Mouse (Mus musculus) lung, adult 18-20 months (tissue): Measurements from ENCODE around the gene Rtca.

Experiments used
- DNase-seq, 2 experiments: peaks; one replicate each; pipeline ENCODE4 v3.0.0; 2022; ENCODE audit warnings: mixed read lengths in 2 of 2

Rtca gene

DNA sequence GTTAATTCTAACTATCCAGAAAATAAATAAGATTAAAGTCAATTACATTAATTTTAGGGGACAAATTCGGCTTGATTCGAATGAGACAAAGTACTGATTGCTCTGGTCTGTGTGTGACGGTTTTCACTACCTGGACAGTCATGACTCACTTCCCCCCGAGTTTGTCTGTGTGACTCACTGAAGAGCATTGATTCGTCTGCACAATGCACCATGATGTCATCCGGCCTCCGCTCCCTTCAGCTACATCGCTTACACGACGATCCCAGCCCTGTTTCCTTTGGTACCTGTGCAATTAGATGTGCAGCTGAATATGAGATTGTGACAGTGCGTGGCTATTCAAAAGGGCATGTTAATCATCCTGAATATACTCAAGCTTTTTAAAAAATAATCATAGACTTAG lies 33.4 kb downstream of the Rtca start:
- no peak for DNase-seq

GRCm38 (mm10) chr3:116465709-116466108 lies 42.3 kb downstream of the Rtca start:
- DNase-seq = no peak

DNA sequence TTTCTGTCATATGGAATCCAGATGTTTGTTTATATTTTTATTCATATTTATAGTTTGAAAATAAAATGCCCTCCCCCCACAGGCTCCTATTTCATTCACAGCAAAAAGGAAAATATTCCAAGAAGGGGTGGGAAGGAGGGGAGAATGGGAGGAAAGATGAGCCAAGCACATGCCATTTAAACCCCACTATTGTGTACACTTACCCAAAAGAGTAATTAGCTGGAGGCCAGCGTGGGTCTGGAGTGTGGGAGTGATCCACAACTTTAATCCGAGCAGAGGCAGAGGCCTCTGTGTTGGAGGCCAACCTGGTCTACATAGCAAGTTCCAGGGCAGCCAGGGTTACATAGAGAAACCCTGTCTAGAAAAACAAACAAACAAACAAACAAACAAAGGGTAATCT lies 43.7 kb downstream of the Rtca start:
- no peak for DNase-seq

- DNase-seq = no peak
These were observed 47.0 kb downstream of the Rtca start for GRCm38 (mm10) chr3:116461053-116461452.

DNA sequence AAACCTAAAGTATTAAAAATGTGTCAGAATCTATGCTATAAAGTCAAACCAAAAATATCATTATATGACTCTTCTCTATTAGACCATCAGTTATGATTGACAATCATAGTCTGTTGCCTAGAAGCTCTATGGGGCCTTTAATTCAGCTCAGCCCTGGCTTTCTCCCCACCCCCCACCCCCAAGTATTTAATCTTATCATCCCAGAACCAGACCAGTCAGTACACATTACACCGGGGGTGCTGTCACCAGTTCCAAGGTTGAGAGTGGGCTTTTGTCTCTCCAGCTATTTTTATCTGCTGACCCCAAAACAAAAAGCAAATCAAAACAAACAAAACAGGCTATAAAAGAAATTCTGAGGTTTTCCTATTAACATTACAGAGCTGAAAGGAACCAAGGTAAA lies 53.5 kb downstream of the Rtca start:
- DNase-seq = no peak

DNA sequence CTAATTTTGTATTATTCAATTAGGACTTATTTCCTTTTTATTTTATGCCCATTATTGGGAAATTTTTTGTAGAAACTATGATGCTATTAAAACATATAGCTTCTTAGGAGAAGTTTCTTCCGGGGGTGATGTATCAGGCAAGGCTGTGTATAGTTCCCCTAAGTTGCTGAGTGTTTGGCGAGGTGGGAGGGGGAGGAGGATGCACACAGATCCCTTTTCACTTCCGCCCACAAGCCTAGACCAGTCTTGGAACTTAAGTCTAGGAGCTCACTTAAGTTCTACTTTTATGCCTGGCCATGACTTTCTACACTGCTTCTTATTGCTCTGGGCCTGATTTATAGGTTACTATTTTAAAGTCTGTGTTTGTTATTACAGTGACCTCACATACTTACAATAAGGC lies 57.3 kb downstream of the Rtca start:
- no peak for DNase-seq

DNA sequence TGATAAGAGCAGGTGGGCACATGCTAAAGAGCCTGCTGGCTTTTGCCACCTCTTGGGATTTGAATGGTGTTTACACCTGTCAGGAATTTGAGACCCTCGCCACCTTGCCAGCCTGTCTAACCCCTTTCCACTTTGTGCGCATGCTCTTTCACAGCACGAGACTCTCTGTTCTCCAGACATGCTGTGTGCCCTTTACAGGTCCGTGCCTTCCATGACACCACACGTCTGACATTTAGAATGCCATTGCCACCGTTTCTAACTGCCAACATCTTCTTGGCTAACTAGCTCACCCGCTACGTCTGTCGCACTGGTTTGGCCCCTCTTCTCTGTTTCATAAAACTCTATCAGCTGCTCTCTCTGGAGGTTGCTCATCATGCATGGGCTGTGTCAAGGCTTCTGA lies 63.7 kb downstream of the Rtca start:
- no peak for DNase-seq

- no peak for DNase-seq
These were observed 65.2 kb downstream of the Rtca start for GRCm38 (mm10) chr3:116442788-116443187.

- no peak for DNase-seq
These were observed 66.3 kb downstream of the Rtca start for GRCm38 (mm10) chr3:116441518-116442205.

DNA sequence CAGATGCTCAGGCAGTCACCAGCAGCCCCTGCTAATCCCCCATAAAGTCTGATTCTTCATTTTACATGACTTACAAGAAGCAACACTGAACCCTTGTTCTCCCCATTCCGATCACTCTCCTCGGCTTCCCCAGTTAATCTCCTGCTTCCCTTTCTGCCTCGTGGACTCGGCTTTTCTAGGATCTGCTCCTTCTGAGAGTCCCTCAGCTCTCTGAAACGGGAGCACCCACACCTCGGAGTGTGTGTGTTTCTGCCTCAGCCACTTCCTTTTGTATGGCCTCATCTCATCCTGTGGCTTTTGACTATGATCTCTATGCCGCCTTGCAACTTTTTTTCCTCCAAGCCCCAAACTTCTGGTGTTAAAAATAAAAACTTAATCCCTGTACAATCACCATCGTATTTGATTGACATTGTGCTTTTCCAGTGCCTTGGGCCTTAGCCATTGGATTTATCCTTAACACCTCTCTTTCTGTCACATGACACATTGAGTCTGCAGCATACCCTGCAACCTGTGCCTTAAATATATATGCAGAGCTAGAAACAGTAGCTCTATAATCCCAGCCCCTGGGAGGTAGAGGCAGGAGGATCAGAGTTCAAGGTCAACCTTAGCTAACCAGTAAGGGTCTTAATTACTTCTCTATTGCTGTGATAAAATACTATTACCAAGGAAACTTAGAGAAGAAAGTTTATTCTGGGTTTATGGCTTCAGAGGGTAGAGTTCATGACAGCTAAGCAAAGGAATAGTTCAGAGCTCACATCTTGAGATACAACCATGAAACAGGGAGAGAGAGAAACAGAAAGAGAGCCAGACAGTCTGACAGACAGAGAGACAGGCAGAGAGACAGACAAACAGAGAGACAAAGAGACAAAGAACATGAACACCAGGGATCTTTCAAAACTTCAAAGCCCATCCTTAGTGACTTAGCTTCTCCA lies 67.7 kb downstream of the Rtca start:
- no peak for DNase-seq
